Mouse (Mus musculus) stomach, embryonic 14.5 days (tissue): Measurements from ENCODE around the gene Tmem221. TPM values are rescaled to one million over a fixed set of nuclear protein-coding genes. Genes with fewer than 3 reads are reported as not detected.

ENCODE experiments used
- ATAC-seq: fragments of 200-750 bp; cut with Nextera tagmentation; 2 replicates; pipeline ENCODE4 v1.8.0; 2017; ENCODE audit warnings: low read depth, moderate TSS enrichment; ENCODE audit not compliant: insufficient number of reproducible peaks, insufficient read depth, low FRiP score
- H3K27ac ChIP-seq: fragments of 300-500 bp; sonication (generic); 2 replicates; pipeline ENCODE4 v1.5.1; 2014; ENCODE audit warnings: mild to moderate bottlenecking, low read length, moderate library complexity, mixed read lengths
- H3K27me3 ChIP-seq: fragments of 300-500 bp; sonication (generic); 2 replicates; pipeline ENCODE4 v1.6.1; 2014; ENCODE audit warnings: low read length, control low read depth, mixed read lengths; ENCODE audit not compliant: control insufficient read depth, insufficient read depth
- H3K36me3 ChIP-seq: fragments of 300-500 bp; sonication (generic); 2 replicates; pipeline ENCODE4 v1.6.1; 2014; ENCODE audit warnings: mild to moderate bottlenecking, control low read depth, low read length, moderate library complexity, mixed read lengths; ENCODE audit not compliant: control insufficient read depth, insufficient read depth
- H3K4me1 ChIP-seq: fragments of 300-500 bp; sonication (generic); 2 replicates; pipeline ENCODE4 v1.6.1; 2014; ENCODE audit warnings: low read length, control low read depth, mixed read lengths; ENCODE audit not compliant: control insufficient read depth, insufficient read depth
- H3K4me2 ChIP-seq: fragments of 300-500 bp; sonication (generic); replicated peaks from 2 replicates; pipeline ENCODE4 v1.6.1; 2014; ENCODE audit warnings: low read depth, low read length, control low read depth
- H3K4me3 ChIP-seq: fragments of 300-500 bp; sonication (generic); 2 replicates; pipeline ENCODE4 v1.5.1; 2014; ENCODE audit warnings: low read depth, low read length, control low read depth
- H3K9ac ChIP-seq: fragments of 300-500 bp; sonication (generic); replicated peaks from 2 replicates; pipeline ENCODE4 v1.6.1; 2014; ENCODE audit warnings: low read depth, mild to moderate bottlenecking, control low read depth, low read length, moderate library complexity, mixed read lengths
- H3K9me3 ChIP-seq: fragments of 300-500 bp; sonication (generic); 2 replicates; pipeline ENCODE4 v1.6.1; 2016; ENCODE audit warnings: low read depth, low read length, control low read depth; ENCODE audit not compliant: control insufficient read depth
- WGBS: fragments of 180-500 bp; shearing (Covaris S2); extraction: QIAGEN DNeasy Blood & Tissue Kit; methylation state at CpG from one replicate; pipeline ENCODE4 v1.1.7; 2014; 5-methylcytosine and 5-hydroxymethylcytosine counted together
- polyA plus RNA-seq: library from polyadenylated mRNA; unstranded; fragments of >200 nt; fragmentation: Nextera tagmentation; extraction: Ambion mirVana; gene quantifications from 2 replicates; pipeline ENCODE4 v1.2.1, GENCODE M21; 2014

Gene Tmem221
- polyA plus RNA-seq, 1 experiment from 2014 or later: 1.4 TPM

GRCm38 (mm10) chr8:71596384-71596783 is 37.7 kb upstream of the Tmem221 start:
- Histone ChIP-seq H3K4me2 (no peak overlapping the region), H3K27ac (no peak overlapping the region), H3K27me3 (no peaks in the 10 kb centered on the region), H3K4me1 (peaks cover 12% of the 10 kb centered on the region; the same call in 1 of the 2 replicates), H3K9ac (no peak overlapping the region; the same call in 1 of the 2 replicates), H3K9me3 (no peaks in the 10 kb centered on the region), H3K4me3 (no peak overlapping the region), H3K36me3 (peaks cover 6% of the 10 kb centered on the region)
- ATAC-seq: no peak
- 57% methylated on average over 6 of the region's 6 CpGs for WGBS

- Histone ChIP-seq H3K27me3 (no peaks in the 10 kb centered on the region), H3K9me3 (no peaks in the 10 kb centered on the region), H3K4me1 (peaks cover 16% of the 10 kb centered on the region; the same call in 1 of the 2 replicates), H3K27ac (no peak overlapping the region), H3K4me2 (no peak overlapping the region), H3K9ac (no peak overlapping the region), H3K4me3 (no peak overlapping the region), H3K36me3 (peaks cover 6% of the 10 kb centered on the region)
- 0 out of 2 replicates have a peak, but pooled peaks have one; percentile 9 for ATAC-seq
- WGBS: 11% methylated on average over 27 of the region's 27 CpGs
Observed at GRCm38 (mm10) chr8:71595862-71596261, 37.2 kb upstream of the Tmem221 start.

- no peak overlapping the region for H3K27ac ChIP-seq
- peaks cover 6% of the 10 kb centered on the region for H3K36me3 ChIP-seq
- 0 out of 2 replicates have a peak overlapping the region, but pooled peaks have one; percentile 6 for H3K9ac ChIP-seq
- no peaks in the 10 kb centered on the region for H3K27me3 ChIP-seq
- no peak overlapping the region for H3K4me3 ChIP-seq
- H3K4me1 ChIP-seq: peaks cover 18% of the 10 kb centered on the region; the same call in 1 of the 2 replicates
- no peaks in the 10 kb centered on the region for H3K9me3 ChIP-seq
- WGBS: 87% methylated on average over 4 of the region's 4 CpGs
- no peak for ATAC-seq
- H3K4me2 ChIP-seq: no peak overlapping the region
Observed at GRCm38 (mm10) chr8:71594324-71594722, 35.7 kb upstream of the Tmem221 start.

- Histone ChIP-seq H3K9ac (0 out of 2 replicates have a peak overlapping the region, but pooled peaks have one; percentile 6), H3K27me3 (no peaks in the 10 kb centered on the region), H3K27ac (no peak overlapping the region), H3K9me3 (no peaks in the 10 kb centered on the region), H3K4me1 (peaks cover 18% of the 10 kb centered on the region; the same call in 1 of the 2 replicates), H3K4me2 (no peak overlapping the region; the same call in 1 of the 2 replicates), H3K36me3 (peaks cover 6% of the 10 kb centered on the region), H3K4me3 (peak overlapping the region; percentile 90; the same call in 1 of the 2 replicates)
- no peak for ATAC-seq
- 92% methylated on average over 8 of the region's 8 CpGs for WGBS
Observed at GRCm38 (mm10) chr8:71593556-71594323, 35.1 kb upstream of the Tmem221 start.

DNA sequence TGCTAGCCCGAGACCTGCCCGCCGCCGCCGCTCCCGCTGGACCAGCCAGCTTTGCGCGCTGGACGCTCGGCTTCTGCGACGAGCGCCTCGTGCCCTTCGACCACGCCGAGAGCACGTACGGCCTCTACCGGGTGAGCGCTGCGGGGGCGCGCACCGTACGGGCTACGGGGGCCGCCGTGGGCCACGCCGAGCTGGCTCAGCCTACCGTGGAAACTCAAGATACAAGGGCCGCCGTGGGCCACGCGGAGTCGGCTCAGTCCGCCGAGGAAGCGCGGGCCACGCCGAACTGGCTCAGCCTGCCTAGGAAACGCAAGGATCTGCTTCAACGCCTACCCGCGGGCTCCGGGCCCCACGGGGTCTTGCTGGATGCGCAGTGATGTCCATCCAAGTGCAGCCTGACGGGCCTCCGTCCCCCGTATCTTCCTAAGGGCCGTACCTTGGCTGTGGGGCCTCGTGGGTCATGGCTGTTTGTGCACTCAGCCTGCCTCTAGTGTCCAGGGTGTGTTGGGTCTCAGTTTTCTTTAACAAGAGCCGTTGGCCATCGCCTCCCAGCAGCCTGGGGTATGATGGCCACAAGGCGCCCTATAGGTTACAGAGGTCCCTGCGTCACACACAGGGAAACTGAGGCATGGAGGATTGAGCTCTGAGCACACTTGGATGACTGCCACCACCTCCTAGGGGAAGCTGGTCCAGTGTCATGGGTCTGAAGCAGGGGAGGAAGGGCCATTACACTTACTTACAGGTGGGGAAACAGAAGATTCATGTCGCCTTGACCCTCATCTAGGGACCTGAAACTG is 33.9 kb upstream of the Tmem221 start:
- peak overlapping the region; percentile 80 for H3K4me2 ChIP-seq
- H3K27me3 ChIP-seq: no peaks in the 10 kb centered on the region
- H3K9me3 ChIP-seq: no peaks in the 10 kb centered on the region
- peak overlapping the region; percentile 90 for H3K4me3 ChIP-seq
- ATAC-seq: peak; percentile 68
- H3K36me3 ChIP-seq: peaks cover 6% of the 10 kb centered on the region
- H3K9ac ChIP-seq: peak overlapping the region; percentile 89
- WGBS: 4% methylated on average over 60 of the region's 60 CpGs
- peak overlapping the region; percentile 97 for H3K27ac ChIP-seq
- peaks cover 18% of the 10 kb centered on the region; the same call in 1 of the 2 replicates for H3K4me1 ChIP-seq

DNA sequence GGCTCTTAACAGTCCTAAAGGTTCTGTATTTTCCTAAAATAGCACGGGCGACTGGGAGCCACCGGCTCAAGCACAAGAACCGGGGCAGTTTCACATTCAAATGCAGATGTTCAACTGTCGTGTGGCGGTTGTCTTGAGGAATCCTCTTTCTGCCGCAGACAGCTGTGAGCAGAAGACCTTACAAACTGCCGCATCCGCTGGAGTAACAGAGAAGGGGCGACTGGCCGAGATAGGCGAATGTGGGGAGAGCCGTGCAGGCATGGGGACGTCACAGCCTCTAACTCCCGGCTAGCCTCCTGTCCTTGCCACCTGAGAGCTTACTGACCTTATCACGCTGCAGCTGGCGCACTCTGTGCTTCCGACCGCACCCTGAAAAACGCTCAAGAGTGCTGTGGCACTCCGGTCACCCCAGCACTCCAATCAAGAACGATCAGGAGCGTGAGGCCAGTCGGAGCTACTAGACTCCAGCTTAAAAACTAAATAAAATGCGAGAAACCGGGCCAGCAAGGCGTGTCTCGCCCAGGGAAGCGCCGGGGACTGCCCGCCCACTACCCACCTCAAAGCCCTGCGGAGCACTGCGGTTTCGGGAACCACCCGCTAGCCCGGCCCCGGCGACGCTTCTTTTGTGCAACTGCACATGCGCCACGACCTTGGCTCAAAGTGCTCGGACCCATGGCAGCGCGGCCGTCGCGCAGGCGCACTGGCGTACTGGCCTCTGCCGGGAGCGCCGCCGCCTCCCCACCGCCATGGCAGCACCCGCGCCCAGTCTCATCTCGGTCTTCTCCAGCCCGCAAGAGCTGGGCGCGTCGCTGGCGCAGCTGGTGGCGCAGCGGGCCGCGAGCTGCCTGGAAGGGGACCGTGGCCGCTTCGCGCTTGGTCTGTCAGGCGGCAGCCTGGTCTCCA is 33.1 kb upstream of the Tmem221 start, which contains the start of gene Pgls:
Pgls (plus strand) TSS at position 706 of the 903 bp plus-strand sequence.
- H3K9me3 ChIP-seq: no peaks in the 10 kb centered on the region
- peak within 1 kb of the TSS; percentile 80 for H3K4me2 ChIP-seq
- peak within 1 kb of the TSS; percentile 89 for H3K9ac ChIP-seq
- peaks cover 6% of the 10 kb centered on the region for H3K36me3 ChIP-seq
- peak; percentile 84 for ATAC-seq
- under 1% methylated on average over 68 of the region's 71 CpGs for WGBS
- H3K4me1 ChIP-seq: peaks cover 18% of the 10 kb centered on the region; the same call in 1 of the 2 replicates
- peak within 1 kb of the TSS; percentile 97 for H3K27ac ChIP-seq
- peak within 1 kb of the TSS; percentile 90 for H3K4me3 ChIP-seq
- no peaks in the 10 kb centered on the region for H3K27me3 ChIP-seq

- Histone ChIP-seq H3K9me3 (no peaks in the 10 kb centered on the region), H3K4me3 (peak overlapping the region; percentile 90), H3K9ac (peak overlapping the region; percentile 89; the same call in 1 of the 2 replicates), H3K4me1 (peaks cover 18% of the 10 kb centered on the region; the same call in 1 of the 2 replicates), H3K27me3 (no peaks in the 10 kb centered on the region), H3K36me3 (peaks cover 6% of the 10 kb centered on the region), H3K4me2 (peak overlapping the region; percentile 80), H3K27ac (no peak overlapping the region; the same call in 1 of the 2 replicates)
- 14% methylated on average over 5 of the region's 5 CpGs for WGBS
- ATAC-seq: no peak
Observed at GRCm38 (mm10) chr8:71591017-71591416, 32.3 kb upstream of the Tmem221 start.
